Mouse (Mus musculus): ENCODE results near the gene Bmpr1a.
A peak's percentile ranks its signal among the peaks of the same experiment; 100 is the strongest.
"Not testable (repeated sequence)": the region's sequence is repeated elsewhere in the genome, so short reads cannot be mapped to it uniquely, and the experiment has no call there.

Gene Bmpr1a

GRCm38 (mm10) chr14:34378560-34379331 lies 124.4 kb downstream of the Bmpr1a start:
- DNase-seq = no peak

DNA sequence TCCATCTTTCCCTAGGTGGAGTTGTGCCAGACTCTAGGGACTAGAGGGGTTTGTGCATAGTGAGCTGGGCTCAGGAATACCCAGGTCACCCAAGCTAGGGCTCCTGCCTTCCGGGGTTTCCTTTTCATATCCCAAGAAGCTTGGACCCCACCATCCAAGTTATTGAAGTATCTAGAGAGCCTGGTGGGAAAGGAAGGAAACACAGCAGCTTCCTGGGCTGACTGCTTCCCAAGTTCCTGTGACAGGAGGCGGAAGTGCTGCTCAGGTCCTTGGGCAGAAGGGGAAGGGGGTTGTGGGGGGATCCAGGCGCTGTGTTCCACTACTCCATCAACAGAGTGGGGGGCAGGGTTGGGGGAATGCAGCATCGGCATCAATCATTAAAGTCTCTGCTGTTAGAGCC lies 126.0 kb downstream of the Bmpr1a start:
- DNase-seq = no peak

DNA sequence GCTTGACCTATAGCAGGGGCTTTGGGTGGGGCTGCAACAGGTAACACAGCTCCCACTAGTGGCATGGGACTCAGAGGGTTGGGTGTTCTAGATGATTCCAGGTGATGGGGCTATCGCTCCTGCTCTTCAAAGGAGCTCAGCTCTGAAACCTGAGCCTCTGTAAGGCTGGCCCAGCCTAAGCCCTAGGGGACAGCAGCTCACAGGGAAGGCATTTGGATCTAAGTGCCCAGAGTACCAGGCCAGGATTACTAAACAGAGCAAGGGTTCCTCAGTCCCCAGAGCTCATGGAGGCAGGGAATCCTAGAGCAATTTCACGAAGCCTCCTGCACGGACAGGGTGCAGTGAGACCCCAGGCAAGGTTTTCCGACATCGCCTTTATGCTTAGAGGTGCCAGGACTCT lies 127.2 kb downstream of the Bmpr1a start:
- DNase-seq = no peak

DNA sequence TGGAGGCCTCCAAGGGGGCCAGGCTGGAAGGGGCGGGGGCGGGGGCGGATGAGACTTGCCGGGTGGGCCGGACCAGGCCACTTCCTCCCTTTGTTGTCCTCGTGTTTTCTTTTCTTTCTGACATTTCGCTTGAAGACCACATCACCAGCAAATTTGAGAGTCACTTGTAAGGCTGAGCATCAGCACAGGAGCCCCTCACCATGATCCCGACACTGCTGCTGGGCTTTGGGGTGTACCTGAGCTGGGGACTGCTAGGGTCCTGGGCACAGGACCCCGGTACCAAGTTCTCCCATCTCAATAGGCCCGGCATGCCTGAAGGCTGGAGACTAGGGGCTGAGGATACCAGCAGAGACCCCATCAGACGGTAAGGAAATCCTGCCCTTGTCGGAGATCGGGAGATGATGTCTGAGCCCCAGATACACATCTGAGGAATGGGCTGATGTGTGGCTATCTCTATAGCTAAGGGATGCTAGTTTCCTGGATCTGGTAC lies 127.7 kb downstream of the Bmpr1a start, which contains the start of gene Mmrn2:
Gene Mmrn2 (plus strand): TSS at position 51 of the 490 bp plus-strand sequence.
- DNase-seq = no peak

GRCm38 (mm10) chr14:34374577-34374976 lies 128.6 kb downstream of the Bmpr1a start, which contains the start of gene Sncg:
Sncg (minus strand) TSS chr14:34374789.
- no peak for DNase-seq

DNA sequence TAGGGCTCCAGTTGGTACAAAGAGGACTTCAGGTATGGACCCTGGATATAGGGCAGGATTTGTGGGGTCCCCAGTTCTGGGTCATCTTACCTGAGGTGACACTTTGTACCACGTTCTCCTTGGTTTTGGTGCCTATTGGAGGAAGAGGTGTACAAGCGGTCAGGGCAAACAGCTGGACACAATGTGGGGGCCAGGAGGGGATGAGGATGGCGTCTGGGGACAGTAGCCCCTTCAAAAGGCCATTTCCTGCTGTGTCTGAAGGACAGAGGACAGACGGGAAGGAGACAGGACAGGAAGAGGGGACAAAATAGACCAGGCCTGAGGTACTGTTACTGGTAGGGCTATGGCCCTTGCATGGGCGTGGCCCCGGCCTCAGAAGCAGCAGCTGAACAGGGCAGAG lies 129.6 kb downstream of the Bmpr1a start:
- no peak for DNase-seq

GRCm38 (mm10) chr14:34372646-34373045 lies 130.5 kb downstream of the Bmpr1a start:
- DNase-seq = no peak

GRCm38 (mm10) chr14:34371763-34372162 lies 131.4 kb downstream of the Bmpr1a start:
- no peak for DNase-seq

GRCm38 (mm10) chr14:34370921-34371320 lies 132.2 kb downstream of the Bmpr1a start:
- no peak for DNase-seq

GRCm38 (mm10) chr14:34370203-34370602 lies 132.9 kb downstream of the Bmpr1a start:
- no peak for DNase-seq

DNA sequence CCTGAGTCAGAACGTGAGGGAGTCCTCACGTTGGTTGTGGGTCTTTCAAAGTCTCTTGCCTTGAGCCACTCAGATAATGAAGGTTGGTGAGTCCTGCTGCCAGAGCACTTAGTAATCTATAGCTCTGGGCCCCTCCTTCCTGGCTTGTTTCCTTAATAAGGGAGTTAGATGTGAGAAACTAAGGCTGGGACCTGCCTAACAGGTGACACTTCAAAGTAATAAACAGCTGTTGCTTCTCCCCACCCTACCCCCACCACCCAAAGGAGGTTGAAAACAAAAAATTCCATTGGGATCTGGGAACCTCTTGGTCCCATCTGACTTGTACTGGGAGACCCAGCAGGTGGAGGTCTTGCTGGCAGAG lies 138.0 kb downstream of the Bmpr1a start:
- DNase-seq = no peak

DNA sequence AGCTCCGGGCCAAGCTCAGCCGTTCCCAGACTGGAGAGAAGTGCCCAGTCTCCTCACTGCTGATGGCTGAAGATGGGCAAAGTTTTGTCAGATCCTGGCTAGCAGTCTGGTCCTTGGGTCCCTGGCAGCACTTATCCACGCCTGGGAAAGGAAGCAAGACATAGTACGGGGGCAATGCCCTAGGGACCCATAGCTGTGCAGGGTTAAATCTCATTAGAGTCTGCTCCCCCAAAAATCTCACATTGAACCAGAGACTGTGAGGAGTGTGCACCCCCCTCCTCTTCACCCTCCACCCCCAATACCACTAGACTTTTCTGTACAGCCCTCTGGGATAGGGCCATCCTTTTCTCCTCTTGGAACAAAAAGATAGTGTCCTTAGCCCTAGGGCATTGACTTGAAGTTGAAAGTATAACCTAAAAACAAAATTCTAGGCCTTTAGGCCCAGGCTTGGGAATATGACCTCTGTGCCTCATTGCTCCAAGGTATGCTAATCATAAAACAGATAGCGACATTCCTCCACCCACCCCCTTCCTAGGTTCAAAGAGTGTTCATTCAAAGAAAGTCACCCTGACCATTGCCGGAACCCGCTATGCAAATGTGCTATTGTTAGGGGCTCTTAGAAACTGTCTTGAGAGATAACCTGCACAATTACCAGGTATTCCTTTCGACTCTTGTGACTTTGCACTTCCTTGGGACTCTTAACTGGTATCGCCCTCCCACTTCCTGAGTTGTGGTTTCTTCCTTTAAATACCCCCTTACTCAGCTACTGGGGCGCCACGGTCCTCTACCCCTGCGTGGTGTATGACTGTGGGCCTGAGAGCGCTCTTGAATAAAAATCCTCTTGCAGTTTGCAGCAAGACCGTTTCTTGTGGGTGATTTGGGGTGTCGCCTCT lies 138.6 kb downstream of the Bmpr1a start:
- not testable (repeated sequence) for DNase-seq

DNA sequence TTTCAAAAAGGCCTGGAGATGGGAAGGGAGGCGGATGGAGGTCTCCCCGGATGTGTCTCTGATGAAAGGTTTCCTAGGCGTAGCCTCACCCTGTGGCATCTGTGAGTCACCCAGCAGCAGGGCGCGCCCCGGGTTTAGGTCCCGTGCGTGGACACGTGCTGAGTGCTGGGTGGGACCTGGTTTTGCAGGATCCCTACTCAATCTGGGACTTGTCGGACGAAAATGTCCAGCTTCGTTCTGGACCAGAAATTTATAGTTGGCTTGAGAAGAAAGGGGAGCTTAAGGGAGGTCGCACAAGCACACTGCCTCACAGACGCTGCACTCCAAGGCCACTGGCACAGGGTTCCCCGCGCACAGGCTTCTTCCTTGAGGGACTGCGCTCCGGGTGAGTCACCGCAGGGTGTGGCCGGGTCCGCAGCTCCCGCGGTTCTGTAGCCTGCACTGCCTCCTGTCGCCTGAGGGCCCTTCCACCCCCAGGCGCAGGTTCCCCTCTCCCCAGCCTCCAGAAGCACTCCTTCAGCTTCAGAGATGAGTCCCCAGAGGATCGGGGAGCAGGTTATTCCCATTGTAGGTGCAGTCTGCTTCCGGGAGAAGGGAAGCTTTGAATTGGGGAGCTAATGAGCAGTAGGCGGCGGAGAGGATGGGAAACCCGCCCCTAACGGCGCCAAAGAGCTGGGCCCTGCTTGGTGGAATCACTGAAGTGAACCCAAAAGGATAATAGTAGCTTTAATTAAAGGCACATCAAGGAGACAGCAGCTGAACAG lies 139.5 kb downstream of the Bmpr1a start:
- DNase-seq = peak; percentile 45

DNA sequence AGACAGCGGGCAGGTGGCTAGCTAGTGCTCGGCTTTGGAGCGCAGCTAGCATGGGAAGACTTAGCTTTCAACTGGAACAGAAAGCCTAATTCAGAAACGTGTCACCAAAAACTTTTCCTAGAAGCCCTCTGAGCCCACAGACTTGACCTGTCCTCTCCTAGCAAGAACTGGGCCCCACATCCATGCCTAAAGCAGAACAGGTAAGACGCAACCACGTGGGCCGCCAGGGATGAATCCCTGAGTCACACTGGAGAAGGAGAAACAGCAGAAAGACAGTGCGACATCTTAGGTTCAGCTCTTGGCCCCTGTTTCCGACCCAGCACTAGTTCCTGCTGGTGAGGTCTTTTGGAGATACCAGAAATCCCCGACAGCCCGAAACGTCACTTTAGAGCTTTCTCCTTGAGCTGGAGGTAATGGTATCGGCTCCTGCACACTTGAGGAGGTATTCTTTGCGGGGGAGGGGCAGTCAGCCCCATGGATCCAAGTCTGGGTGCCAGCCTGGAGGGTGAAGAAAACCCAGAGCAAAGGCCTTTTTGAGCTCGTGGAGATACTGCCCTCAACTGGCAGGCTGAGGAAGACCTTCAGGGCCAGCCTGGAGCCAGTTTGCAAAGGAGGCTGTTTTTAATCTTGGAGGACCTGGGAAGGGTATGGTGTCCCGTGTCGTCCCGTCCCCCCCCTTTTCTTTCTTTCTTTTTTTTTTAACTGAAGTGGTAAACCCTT lies 140.3 kb downstream of the Bmpr1a start:
- DNase-seq = peak; percentile 44

- DNase-seq = no peak
Observed at GRCm38 (mm10) chr14:34362135-34362534, 141.0 kb downstream of the Bmpr1a start.
